11 mouse cellular contexts compared by ENCODE assay signal in genomic region chr1:154029826-154030225, GRCm38 (mm10).
"Had no signal": no experiment of that assay in that cellular context is flagged by ENCODE, and none has a peak within 500 bp of the region (broad histone marks: within the 10 kb centered on the region; RNA-seq: fewer than 3 reads in every experiment).

No protein-coding gene starts in this region.

- H3K27ac ChIP-seq: kidney, postnatal 0 days; liver, embryonic 15.5 days; lung, embryonic 15.5 days had no signal

- H3K9ac ChIP-seq: liver, embryonic 15.5 days; lung, embryonic 15.5 days had no signal

- H3K9me3 ChIP-seq: liver, embryonic 15.5 days; lung, embryonic 15.5 days had no signal

- H3K4me2 ChIP-seq: liver, embryonic 15.5 days; lung, embryonic 15.5 days; midbrain, embryonic 11.5 days had no signal

- H3K36me3 ChIP-seq: liver, embryonic 15.5 days; lung, embryonic 15.5 days had no signal

- H3K27me3 ChIP-seq: liver, embryonic 15.5 days; lung, embryonic 15.5 days had no signal

- DNase-seq: kidney, adult 18-20 months; lung, adult 18-20 months; lung, postnatal 10 days; lung, postnatal 4 days; midbrain, embryonic 14.5 days; thymus, adult 2 months; thymus, postnatal 25 days had no signal

- H3K4me3 ChIP-seq: liver, embryonic 15.5 days; lung, embryonic 15.5 days had no signal
